ENCODE assay signal across 12 mouse cellular contexts in the genomic region with DNA sequence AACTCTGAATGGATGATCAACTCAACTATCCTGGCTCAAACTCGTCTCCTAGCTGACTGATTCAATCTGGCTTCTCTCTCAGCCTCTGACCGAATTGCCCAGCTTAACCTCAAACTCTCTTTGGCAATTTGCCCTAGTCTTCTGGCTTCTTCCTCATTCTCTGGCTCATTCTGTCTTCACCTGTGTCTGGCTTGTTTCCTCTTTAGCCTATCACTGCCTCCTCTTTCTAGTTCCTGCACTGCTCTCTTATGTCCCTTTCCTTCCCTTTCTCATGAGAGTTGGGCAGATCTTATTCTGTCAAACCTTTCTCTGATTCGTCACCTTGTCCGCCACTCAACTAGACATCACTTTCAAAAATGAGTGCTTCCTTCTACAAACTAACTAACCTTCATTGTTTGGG. TPM values are rescaled to one million over a fixed set of nuclear protein-coding genes. Genes with fewer than 3 reads are reported as not detected.
DNase-seq lines count a peak whose midpoint lies in the region; ATAC-seq and TF ChIP-seq lines count a peak whose summit lies in the region.
"Had no signal": no experiment of that assay in that cellular context is flagged by ENCODE, and none has a peak within 500 bp of the region (broad histone marks: within the 10 kb centered on the region; RNA-seq: fewer than 3 reads in every experiment).

No protein-coding gene starts in this region.

- TF ChIP-seq POLR2A in thymus, adult 2 months (IDR thresholded peaks at IDR 0.05; ENCODE audit: control insufficient read depth, extremely low read depth, insufficient read depth, low read length, poor library complexity): no peak

- 72% methylated on average over 4 of the region's 4 CpGs for WGBS in kidney, embryonic 16.5 days
- 48% methylated on average over 4 of the region's 4 CpGs for WGBS in thymus, adult 2 months
- 91% methylated on average over 4 of the region's 4 CpGs for WGBS in forebrain, embryonic 12.5 days

- DNase-seq in kidney, adult 9 months: peak; percentile 81
- DNase-seq in thymus, postnatal 4 days: peak; percentile 57
- no peak for DNase-seq in thymus, adult 2 months
- no peak for DNase-seq in c-Kit-positive CD71-positive TER-119-positive erythroid progenitor cells, embryonic 14.5 days (ENCODE audit: low spot score)
- DNase-seq: heart, adult 2 months; layer of hippocampus, adult 9-11 months; liver, embryonic 13.5 days; thymus, postnatal 25 days had no signal

- H3K4me3 ChIP-seq in kidney, embryonic 16.5 days (ENCODE audit: low read length): no peak overlapping the region
- no peak overlapping the region for H3K4me3 ChIP-seq in thymus, adult 2 months (ENCODE audit: control insufficient read depth, insufficient read depth, low read length)
- H3K4me3 ChIP-seq in forebrain, embryonic 12.5 days (replicated peaks): no peak overlapping the region
- H3K4me3 ChIP-seq: embryonic facial prominence, embryonic 12.5 days; heart, adult 2 months; liver, embryonic 13.5 days had no signal

- no peak overlapping the region for H3K27ac ChIP-seq in kidney, embryonic 16.5 days (ENCODE audit: low read length)
- no peak overlapping the region for H3K27ac ChIP-seq in thymus, adult 2 months (ENCODE audit: control insufficient read depth, insufficient read depth, low read length)
- H3K27ac ChIP-seq in forebrain, embryonic 12.5 days: no peak overlapping the region
- H3K27ac ChIP-seq: embryonic facial prominence, embryonic 12.5 days; heart, adult 2 months; liver, embryonic 13.5 days had no signal

- H3K27me3 ChIP-seq in kidney, embryonic 16.5 days (ENCODE audit: insufficient read depth, low read length): no peaks in the 10 kb centered on the region
- no peaks in the 10 kb centered on the region for H3K27me3 ChIP-seq in thymus, adult 2 months (ENCODE audit: control insufficient read depth, insufficient read depth, low read length)
- H3K27me3 ChIP-seq in forebrain, embryonic 12.5 days: no peaks in the 10 kb centered on the region
- H3K27me3 ChIP-seq: embryonic facial prominence, embryonic 12.5 days; liver, embryonic 13.5 days had no signal

- no peaks in the 10 kb centered on the region for H3K9me3 ChIP-seq in kidney, embryonic 16.5 days (ENCODE audit: low read length)
- H3K9me3 ChIP-seq in forebrain, embryonic 12.5 days: no peaks in the 10 kb centered on the region
- H3K9me3 ChIP-seq: embryonic facial prominence, embryonic 12.5 days; liver, embryonic 13.5 days had no signal

- H3K4me1 ChIP-seq in kidney, embryonic 16.5 days (ENCODE audit: insufficient read depth, low read length): peaks cover 14% of the 10 kb centered on the region
- peaks cover 46% of the 10 kb centered on the region for H3K4me1 ChIP-seq in thymus, adult 2 months (replicated peaks; ENCODE audit: control insufficient read depth, insufficient read depth, low read length)
- peaks cover 29% of the 10 kb centered on the region for H3K4me1 ChIP-seq in forebrain, embryonic 12.5 days

- TF ChIP-seq CTCF in thymus, adult 2 months (IDR thresholded peaks at IDR 0.05; ENCODE audit: borderline replicate concordance, control insufficient read depth, extremely low read depth, insufficient read depth, low read length, poor library complexity): no peak

- no peaks in the 10 kb centered on the region for H3K36me3 ChIP-seq in kidney, embryonic 16.5 days (ENCODE audit: insufficient read depth, low read length)
- no peaks in the 10 kb centered on the region for H3K36me3 ChIP-seq in thymus, adult 2 months (ENCODE audit: control insufficient read depth, insufficient read depth, low read length)
- no peaks in the 10 kb centered on the region for H3K36me3 ChIP-seq in forebrain, embryonic 12.5 days (replicated peaks)
- H3K36me3 ChIP-seq: embryonic facial prominence, embryonic 12.5 days had no signal

- ATAC-seq in kidney, embryonic 16.5 days (ENCODE audit: low FRiP score, low TSS enrichment): no peak
- ATAC-seq in granulocyte monocyte progenitor cell, adult 5-6 weeks (replicated peaks; ENCODE audit: poor library complexity, severe bottlenecking): peak; percentile 51
- no peak for ATAC-seq in forebrain, embryonic 12.5 days (ENCODE audit: low FRiP score)

- H3K9ac ChIP-seq in kidney, embryonic 16.5 days (replicated peaks; ENCODE audit: low read length): no peak overlapping the region
- H3K9ac ChIP-seq in forebrain, embryonic 12.5 days: no peak overlapping the region
- H3K9ac ChIP-seq: embryonic facial prominence, embryonic 12.5 days; liver, embryonic 13.5 days had no signal

- H3K4me2 ChIP-seq in kidney, embryonic 16.5 days (replicated peaks; ENCODE audit: low read depth, low read length): no peak overlapping the region
- no peak overlapping the region for H3K4me2 ChIP-seq in forebrain, embryonic 12.5 days
- H3K4me2 ChIP-seq: embryonic facial prominence, embryonic 12.5 days; liver, embryonic 13.5 days had no signal

RNA-seq across cellular contexts. Expression of a gene that starts 16.5 kb away (rescaled TPM):
- 6.6 and 7.3 TPM in 2 replicates for polyA plus RNA-seq in kidney, embryonic 16.5 days (2015; fragmentation: Nextera tagmentation; extraction: Ambion mirVana)
- 6.1 and 7.8 TPM in 2 replicates for polyA plus RNA-seq in thymus, adult 2 months (2012; rRNA removed)
- total RNA-seq in granulocyte monocyte progenitor cell, adult 5-6 weeks (2014; fragmentation: Nextera tagmentation): 18.8 and 23.8 TPM in 2 replicates
- total RNA-seq in granulocyte monocyte progenitor cell, adult 5-6 weeks (2017): 21.7 and 25.8 TPM in 2 replicates
- polyA plus RNA-seq in forebrain, embryonic 12.5 days (2016; fragmentation: Nextera tagmentation; extraction: Ambion mirVana): 12.1 and 13.4 TPM in 2 replicates

RNA-seq across cellular contexts. Expression of a gene that starts 20.7 kb away (rescaled TPM):
- polyA plus RNA-seq in kidney, embryonic 16.5 days (2015; fragmentation: Nextera tagmentation; extraction: Ambion mirVana): 57.1 and 60.3 TPM in 2 replicates
- 26.7 and 27.8 TPM in 2 replicates for polyA plus RNA-seq in thymus, adult 2 months (2012; rRNA removed)
- 49.9 and 71.0 TPM in 2 replicates for total RNA-seq in granulocyte monocyte progenitor cell, adult 5-6 weeks (2014; fragmentation: Nextera tagmentation)
- 55.9 and 60.1 TPM in 2 replicates for total RNA-seq in granulocyte monocyte progenitor cell, adult 5-6 weeks (2017)
- polyA plus RNA-seq in forebrain, embryonic 12.5 days (2016; fragmentation: Nextera tagmentation; extraction: Ambion mirVana): 100 and 111 TPM in 2 replicates

Comparison
In these comparisons a context has a peak if more than half of its experiments do, and no peak if none do; other contexts are left out.
1. DNase-seq: peak in kidney, adult 9 months (single experiment) and thymus, postnatal 4 days (single experiment); none in thymus, adult 2 months (single experiment) and c-Kit-positive CD71-positive TER-119-positive erythroid progenitor cells, embryonic 14.5 days (single experiment).